ENCODE assay signal across 8 mouse cellular contexts in the genomic region with DNA sequence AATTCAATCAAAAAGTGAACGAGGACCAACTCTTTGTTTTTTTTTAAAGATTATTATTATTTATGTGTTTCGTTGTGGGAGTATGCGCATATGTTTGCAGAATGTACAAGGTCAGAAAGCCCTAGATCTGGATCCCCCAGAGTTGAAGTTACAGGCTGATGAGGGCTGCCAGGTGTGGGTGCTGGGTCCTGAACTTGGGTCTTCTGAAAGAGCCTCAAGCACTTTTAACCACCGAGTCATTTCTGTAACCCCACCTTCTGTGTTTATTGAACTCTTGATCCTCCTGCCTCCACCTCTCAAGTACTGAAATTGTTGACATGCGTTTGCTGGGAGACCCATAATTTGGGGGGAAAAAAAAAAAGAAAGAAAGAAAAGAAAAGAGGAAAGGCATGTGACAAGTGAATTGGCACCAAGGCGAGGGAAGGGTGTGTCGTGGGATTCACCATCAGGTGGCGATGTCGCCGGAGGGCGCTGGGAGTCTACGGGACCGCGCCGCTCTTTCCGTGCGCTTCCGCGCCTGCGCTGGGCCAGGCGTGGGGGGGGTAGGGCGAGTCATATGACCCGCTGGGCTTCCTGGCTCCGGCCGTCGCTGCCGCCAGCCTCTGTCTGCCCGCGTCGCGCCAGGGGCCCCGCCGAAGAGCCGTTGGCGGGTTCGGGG. TPM values are rescaled to one million over a fixed set of nuclear protein-coding genes. Genes with fewer than 3 reads are reported as not detected.
A peak's percentile ranks its signal among the peaks of the same experiment; 100 is the strongest.
DNase-seq lines count a peak whose midpoint lies in the region; ATAC-seq lines count a peak whose summit lies in the region.

TSS of gene Arl8b (plus strand) at position 574 of the 658 bp plus-strand sequence.

- peak within 1 kb of the TSS; percentile 84 for H3K4me2 ChIP-seq in hindbrain, embryonic 12.5 days (replicated peaks)

- WGBS in hindbrain, embryonic 12.5 days = 11% methylated on average over 36 of the region's 36 CpGs

- no peaks in the 10 kb centered on the region for H3K36me3 ChIP-seq in hindbrain, embryonic 12.5 days

- H3K4me3 ChIP-seq in hindbrain, embryonic 12.5 days = peak within 1 kb of the TSS; percentile 98

- peak within 1 kb of the TSS; percentile 94 for H3K9ac ChIP-seq in hindbrain, embryonic 12.5 days

- no peaks in the 10 kb centered on the region for H3K27me3 ChIP-seq in hindbrain, embryonic 12.5 days

- peak; percentile 96 for ATAC-seq in hindbrain, embryonic 12.5 days (ENCODE audit: low FRiP score)

- H3K9me3 ChIP-seq in hindbrain, embryonic 12.5 days (replicated peaks) = no peaks in the 10 kb centered on the region

- H3K27ac ChIP-seq in hindbrain, embryonic 12.5 days = peak within 1 kb of the TSS; percentile 86

- peaks cover 14% of the 10 kb centered on the region for H3K4me1 ChIP-seq in hindbrain, embryonic 12.5 days

- DNase-seq in Muller cell, postnatal 12 days (ENCODE audit: inconsistent ontology term) = peak; percentile 97
- peak; percentile 95 for DNase-seq in cerebellum, adult 9-11 months
- peak; percentile 90 to 93 for DNase-seq in frontal cortex, postnatal 10 days (ENCODE audit: low spot score in 2 of 2)
- peak; percentile 96 for DNase-seq in layer of hippocampus, postnatal 14 days (ENCODE audit: low spot score in 2 of 2)
- DNase-seq in lung, postnatal 14 days = peak; percentile 98
- peak; percentile 92 for DNase-seq in retina, adult 2 months (ENCODE audit: low read depth, low spot score)
- peak; percentile 95 to 96 for DNase-seq in thymus, postnatal 36 days

RNA-seq across cellular contexts. Expression of gene Arl8b, which starts in this region (rescaled TPM):
- 76.1 and 86.7 TPM in 2 replicates for polyA plus RNA-seq in hindbrain, embryonic 12.5 days (2016; fragmentation: Nextera tagmentation; extraction: Ambion mirVana)
- 100 to 1,000 TPM; 188 to 200 TPM for total RNA-seq in layer of hippocampus, postnatal 14 days (2021)

Comparison
In these comparisons a context has a peak if more than half of its experiments do, and no peak if none do; other contexts are left out.
1. Peak in every context shown above with its lines: DNase-seq, ATAC-seq, H3K4me3 ChIP-seq and H3K27ac ChIP-seq.